Mouse (Mus musculus) small intestine, adult 2 months (tissue): Measurements from ENCODE around the gene Tmprss11e. TPM values are rescaled to one million over a fixed set of nuclear protein-coding genes. Genes with fewer than 3 reads are reported as not detected.

ENCODE experiments used
- H3K27ac ChIP-seq: fragments of 200-500 bp; 2 replicates; pipeline ENCODE4 v1.5.1; 2012; ENCODE audit warnings: low read depth, low read length, control low read depth, inconsistent platforms; ENCODE audit not compliant: insufficient read depth
- H3K27me3 ChIP-seq: fragments of 200-500 bp; 2 replicates; pipeline ENCODE4 v1.6.1; 2012; ENCODE audit warnings: mild to moderate bottlenecking, moderate library complexity, low read length, inconsistent platforms; ENCODE audit not compliant: control insufficient read depth, insufficient read depth
- H3K36me3 ChIP-seq: fragments of 200-500 bp; 2 replicates; pipeline ENCODE4 v1.6.1; 2012; ENCODE audit warnings: mild to moderate bottlenecking, low read length, control low read depth, inconsistent platforms; ENCODE audit not compliant: control insufficient read depth, insufficient read depth
- H3K4me1 ChIP-seq: fragments of 200-500 bp; 2 replicates; pipeline ENCODE4 v1.6.1; 2012; ENCODE audit warnings: low read length, inconsistent platforms, mixed read lengths; ENCODE audit not compliant: control insufficient read depth, insufficient read depth, insufficient read length
- H3K4me3 ChIP-seq: fragments of 200-500 bp; 2 replicates; pipeline ENCODE4 v1.5.1; 2012; ENCODE audit warnings: low read depth, mild to moderate bottlenecking, control low read depth, inconsistent platforms, low read length, moderate library complexity
- CTCF ChIP-seq: fragments of 200-500 bp; IDR thresholded peaks from 2 replicates; pipeline ENCODE4 v1.5.1; 2012; ENCODE audit warnings: low read depth, mild to moderate bottlenecking, control low read depth, inconsistent platforms, low read length, moderate library complexity, mixed read lengths; ENCODE audit not compliant: insufficient replicate concordance, insufficient read length; ENCODE audit errors: extremely low read depth
- POLR2A ChIP-seq: fragments of 200-500 bp; IDR thresholded peaks from 2 replicates; pipeline ENCODE4 v1.6.1; 2012; ENCODE audit warnings: low read depth, mild to moderate bottlenecking, control low read depth, inconsistent platforms, low read length, moderate library complexity
- WGBS: fragments of 180-500 bp; shearing (Covaris S2); methylation state at CpG from one replicate; pipeline ENCODE4 v1.1.7; 2018; 5-methylcytosine and 5-hydroxymethylcytosine counted together
- polyA plus RNA-seq: library from polyadenylated mRNA; depleted of rRNA; stranded (reverse); fragments of >200 nt; gene quantifications from 2 replicates; pipeline ENCODE4 v1.2.3, GENCODE M21; 2012; rRNA removed

Gene Tmprss11e
- polyA plus RNA-seq, 1 experiment: not detected

DNA sequence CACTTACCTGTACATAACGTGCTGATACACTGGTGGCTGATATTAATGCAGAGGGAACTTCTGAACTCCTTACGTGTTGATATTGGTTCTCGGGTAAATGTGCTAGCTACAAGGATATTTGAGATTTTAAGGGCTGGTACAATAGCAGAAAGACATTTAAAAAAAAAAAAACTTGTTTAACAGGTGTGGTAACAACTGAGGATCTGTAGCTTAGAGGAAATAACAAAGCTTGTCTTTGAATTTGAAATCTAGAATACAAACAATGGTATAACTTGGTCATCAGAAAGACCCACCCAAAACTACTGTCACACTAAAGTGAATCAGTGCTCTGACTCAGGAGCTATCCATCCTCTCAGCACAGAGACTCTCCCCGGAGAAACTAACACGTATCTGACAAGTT lies 69.4 kb downstream of the Tmprss11e start, which contains the start of gene Tmprss11b:
Tmprss11b (minus strand) TSS at position 101 of the 400 bp plus-strand sequence.
- TF ChIP-seq POLR2A: no peak
- no peak for TF ChIP-seq CTCF
- Histone ChIP-seq H3K27ac (no peak within 1 kb of the TSS), H3K27me3 (no peaks in the 10 kb centered on the region), H3K4me1 (no peaks in the 10 kb centered on the region), H3K4me3 (no peak within 1 kb of the TSS), H3K36me3 (no peaks in the 10 kb centered on the region)
- WGBS: 62% methylated on average over 5 of the region's 5 CpGs

Other genes with a start within 250 kb of the Tmprss11e start
- not detected in 2 replicates for gene Tmprss11g, start 227.2 kb downstream of the Tmprss11e start, polyA plus RNA-seq
- gene Tmprss11f, start 113.4 kb downstream of the Tmprss11e start, polyA plus RNA-seq: not detected in 2 replicates
- not detected in 2 replicates for gene Tmprss11b, start 69.5 kb downstream of the Tmprss11e start, polyA plus RNA-seq
- gene Ythdc1, start 58.4 kb upstream of the Tmprss11e start, polyA plus RNA-seq: 3.3 and 6.3 TPM in 2 replicates
- 27.4 and 36.8 TPM in 2 replicates for gene Ugt2b34, start 161.1 kb upstream of the Tmprss11e start, polyA plus RNA-seq
- not detected in 2 replicates for gene Ugt2b1, start 180.7 kb upstream of the Tmprss11e start, polyA plus RNA-seq